Mouse (Mus musculus) right cerebral cortex, postnatal 36 days (tissue): ENCODE results near the gene Kif24.

Source experiments
- DNase-seq, 2 experiments: peaks; one replicate each; pipeline ENCODE4 v3.0.0; 2022; ENCODE audit warnings: low spot score in 2 of 2, mixed read lengths in 1 of 2

Kif24 gene

DNA sequence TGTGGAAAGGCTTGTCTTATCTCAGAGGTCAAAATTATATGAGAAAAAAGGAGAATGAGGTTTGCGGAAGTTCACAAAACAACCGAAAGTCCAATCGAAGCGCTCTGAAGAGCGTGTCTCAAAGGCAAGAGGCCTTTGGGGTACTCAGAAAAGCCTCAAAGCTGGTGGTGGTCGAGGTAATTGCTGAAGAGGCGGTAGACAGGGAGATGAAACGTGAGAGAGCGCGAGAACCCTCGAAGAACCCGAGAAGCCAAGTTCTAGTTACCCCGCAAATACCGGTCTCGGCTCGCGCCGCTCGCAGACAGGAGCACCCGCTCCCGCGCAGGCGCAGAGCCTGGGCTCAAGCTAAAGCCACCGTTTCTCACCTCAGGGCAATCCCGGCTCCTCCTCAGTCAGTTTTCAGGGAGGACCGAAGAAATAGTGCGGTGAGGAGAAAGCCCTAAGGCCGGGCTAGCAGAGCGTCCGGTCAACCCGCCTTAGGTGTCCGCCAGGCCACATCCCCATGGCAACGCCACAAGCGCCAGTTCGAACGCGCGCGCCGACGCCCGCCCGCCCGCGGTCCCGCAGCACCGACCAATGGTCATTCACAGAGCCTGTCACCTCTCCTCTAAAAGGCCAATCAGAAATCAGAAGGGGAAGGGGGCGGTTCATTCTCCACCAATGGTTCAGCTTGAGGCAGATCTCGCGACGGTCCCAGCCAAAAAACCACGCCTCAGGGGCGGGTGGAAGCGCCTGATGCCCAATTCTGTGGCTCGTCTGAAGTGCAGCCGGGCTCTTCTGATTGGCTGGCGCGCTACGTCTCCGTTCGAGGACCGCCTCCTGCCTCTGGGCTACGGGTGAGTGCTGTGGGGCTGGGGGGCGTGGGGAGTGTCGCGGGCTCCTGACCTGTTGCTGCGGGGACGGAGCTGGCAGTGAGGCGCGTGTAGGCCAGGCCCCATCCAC is at the start of gene Kif24, which contains the start of gene Nudt2:
Gene Kif24, minus strand, starts transcription at position 543 of the 942 bp plus-strand sequence.
Gene Nudt2, plus strand, starts transcription at position 807 of the 942 bp plus-strand sequence.
- peak; percentile 97 to 99 for DNase-seq

DNA sequence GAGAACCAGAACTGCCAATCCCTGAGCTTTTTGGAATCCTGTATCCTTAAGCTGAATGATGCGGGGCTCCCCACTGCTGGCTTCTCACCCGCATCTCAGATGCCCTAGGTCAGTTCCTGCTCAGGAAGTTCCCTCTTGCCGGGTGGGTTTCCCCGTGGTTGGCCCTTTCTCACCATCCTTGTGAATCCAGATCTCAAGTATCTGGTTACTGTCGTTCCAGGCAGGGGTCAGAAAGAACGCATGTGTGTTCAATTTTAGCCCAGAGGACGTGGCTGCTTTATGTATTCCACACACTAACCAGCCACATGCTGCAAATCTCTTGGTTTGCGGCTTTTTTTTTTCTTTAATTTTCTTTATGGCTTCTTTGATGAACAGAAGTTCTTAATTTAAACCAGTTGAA is 49.0 kb upstream of the Kif24 start:
- DNase-seq, result no peak

DNA sequence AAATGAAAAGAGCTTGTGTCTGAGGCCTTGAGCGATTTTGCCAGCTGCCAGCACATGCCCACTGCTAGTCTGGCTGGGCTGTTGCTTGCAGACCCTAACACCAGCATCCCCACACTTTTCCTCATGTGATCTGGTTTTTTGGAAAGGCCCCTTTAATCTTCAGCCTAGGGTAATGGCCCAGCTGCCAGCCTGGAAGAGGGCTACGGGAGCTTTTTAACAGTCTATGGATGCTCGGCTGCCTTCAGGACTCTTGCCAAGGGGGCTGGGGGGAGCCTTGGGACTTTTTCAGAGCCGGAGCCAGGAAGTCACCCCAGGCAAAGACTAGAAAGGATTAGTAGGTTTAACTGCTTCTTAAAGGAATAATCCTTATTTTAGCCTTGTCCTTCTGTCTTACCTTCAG is 48.6 kb upstream of the Kif24 start:
- no peak for DNase-seq

DNA sequence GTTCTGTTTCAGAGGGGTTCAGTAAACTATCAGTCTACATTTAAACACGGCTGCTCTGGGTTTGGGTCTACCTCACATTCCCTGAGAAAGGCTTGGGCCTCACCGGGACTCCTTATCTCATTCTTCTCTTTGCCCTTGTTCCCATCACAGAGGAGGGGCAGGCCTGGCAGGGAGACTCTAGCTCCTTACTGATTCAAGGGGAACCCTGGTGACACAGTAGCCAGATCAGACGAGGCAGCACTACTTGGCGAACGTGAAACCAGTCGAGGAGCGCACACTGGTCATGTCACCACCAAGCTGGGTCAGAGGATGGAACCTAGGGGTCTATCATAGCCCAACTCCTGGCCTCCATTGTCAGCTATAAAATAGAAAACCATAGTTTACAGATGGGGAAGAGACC is 43.3 kb upstream of the Kif24 start:
- no peak for DNase-seq

DNA sequence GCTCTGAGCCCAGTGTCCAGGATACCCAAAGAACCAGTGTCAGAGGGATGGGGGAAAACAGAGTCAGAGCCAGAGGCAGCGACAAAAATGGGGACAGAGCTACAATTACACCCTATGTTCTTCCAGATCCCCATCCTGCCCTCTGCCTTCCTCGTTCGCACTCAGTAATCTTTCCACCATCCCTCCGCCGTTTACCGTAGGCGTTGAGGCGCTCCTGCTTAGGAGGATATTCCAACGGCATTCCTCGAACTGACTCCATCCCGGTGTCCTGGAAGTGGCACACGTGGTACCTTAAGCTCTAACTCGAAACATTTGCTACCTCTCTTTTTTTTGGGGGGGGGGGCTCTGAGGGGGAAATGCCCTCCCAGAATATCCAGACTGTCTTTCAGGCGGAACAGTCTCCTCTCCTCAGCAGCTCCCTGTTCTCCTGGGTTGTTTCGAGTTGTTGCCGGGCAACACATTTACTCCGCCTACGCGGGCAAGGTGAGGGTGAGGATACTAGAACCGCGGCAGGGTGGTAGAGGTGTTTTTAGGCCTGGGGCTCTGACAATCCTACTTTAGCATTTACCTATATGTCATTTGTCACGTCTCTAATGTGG is 42.7 kb upstream of the Kif24 start:
- DNase-seq, result no peak

DNA sequence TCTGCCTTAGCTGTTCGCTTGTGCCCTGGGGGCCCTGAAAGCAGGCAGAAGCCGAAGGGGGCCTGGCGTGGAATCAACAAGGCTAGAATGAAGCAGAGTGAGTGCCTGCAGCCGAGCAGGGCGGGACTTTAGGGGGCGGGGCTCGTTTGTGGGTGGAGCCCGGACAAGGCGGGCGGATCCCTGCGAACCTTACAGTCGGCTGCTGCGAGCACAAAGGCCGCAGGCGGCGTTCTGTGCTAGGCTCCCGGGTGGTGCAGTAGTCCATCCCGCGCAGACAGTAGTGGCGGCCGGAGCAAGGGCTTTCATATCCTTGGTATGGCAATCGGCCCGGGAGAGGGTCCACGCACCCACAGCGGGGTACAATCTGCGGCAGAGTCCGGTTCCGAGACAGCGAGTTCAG is 42.2 kb upstream of the Kif24 start:
- DNase-seq, result peak; percentile 75 to 76

DNA sequence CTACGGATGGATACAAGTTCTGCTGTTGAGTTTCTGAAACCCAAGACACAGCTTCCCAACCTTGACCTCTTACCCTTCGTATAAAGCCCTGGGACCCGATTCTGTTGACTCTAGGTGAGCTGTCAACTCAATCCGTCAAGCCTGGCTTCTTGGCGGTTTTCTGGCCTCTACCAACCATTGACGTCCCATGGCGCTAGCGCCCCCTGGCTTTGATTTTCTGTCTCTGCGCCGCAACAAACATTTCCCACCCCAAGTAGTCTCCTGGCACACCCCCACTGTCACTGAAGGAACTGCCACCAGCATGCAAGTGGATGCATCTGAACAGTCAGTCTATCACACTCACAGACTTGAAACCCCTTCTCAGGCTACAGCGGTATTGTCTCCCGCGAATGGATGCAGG is 41.5 kb upstream of the Kif24 start:
- DNase-seq, result no peak

DNA sequence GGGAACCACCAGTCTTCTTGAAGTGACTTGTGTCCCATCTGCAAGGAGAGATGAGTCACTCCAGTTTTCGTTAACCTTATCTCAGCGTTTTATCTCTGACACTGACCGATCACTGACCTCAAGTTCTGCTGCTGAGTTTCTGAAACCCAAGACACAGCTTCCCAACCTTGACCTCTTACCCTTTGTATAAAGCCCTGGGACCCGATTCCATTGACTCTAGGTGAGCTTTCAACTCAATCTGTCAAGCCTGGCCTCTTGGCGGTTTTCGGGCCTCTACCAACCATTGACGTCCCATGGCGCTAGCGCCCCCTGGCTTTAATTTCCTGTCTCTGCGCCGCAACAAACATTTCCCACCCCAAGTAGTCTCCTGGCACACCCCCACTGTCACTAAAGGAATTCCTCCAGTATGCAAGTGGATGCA is 40.5 kb upstream of the Kif24 start:
- no peak for DNase-seq

DNA sequence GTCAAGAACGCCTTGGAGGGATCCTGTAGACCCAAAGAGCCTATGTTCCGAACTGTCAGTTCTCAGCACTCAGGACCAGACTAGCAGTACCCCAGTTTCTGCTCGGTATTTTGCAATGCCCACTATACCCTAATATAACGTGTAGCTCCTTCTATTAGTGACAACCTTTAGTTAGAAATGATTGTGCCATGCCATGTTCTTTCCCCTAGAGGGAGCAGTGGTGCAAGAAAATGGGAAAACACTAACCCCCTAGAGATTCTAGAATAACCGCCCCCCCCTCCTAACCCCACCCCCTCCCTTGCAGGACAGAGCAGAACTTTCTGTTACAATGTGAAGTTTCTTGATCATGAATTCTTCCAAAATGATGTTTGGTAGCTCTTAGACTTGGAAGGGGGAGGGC is 39.6 kb upstream of the Kif24 start:
- DNase-seq, result no peak

DNA sequence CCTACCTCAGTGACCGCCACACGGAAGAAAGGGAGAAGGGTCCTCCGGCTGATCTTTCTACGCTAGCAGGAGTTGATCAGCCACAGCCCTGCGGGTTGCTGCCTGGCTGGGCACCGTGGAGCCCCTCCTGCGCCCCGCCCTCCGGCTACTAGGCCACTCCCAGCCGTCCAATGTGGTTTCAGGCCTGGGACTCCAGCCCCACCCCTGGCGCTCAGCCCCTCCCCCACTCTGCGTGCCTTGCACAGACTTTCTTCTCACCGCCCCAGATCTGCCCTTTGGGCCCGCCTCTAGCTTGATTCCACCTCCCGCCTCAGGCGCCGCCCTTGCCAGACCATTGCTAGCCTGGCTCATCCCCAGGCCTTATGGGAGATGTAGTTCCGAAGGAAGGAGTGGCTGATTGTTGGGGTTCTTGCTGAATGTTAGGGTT is 38.3 kb upstream of the Kif24 start, which contains the start of gene AI464131:
Gene AI464131, minus strand, starts transcription at position 91 of the 427 bp plus-strand sequence.
- peak; percentile 91 to 93 for DNase-seq

DNA sequence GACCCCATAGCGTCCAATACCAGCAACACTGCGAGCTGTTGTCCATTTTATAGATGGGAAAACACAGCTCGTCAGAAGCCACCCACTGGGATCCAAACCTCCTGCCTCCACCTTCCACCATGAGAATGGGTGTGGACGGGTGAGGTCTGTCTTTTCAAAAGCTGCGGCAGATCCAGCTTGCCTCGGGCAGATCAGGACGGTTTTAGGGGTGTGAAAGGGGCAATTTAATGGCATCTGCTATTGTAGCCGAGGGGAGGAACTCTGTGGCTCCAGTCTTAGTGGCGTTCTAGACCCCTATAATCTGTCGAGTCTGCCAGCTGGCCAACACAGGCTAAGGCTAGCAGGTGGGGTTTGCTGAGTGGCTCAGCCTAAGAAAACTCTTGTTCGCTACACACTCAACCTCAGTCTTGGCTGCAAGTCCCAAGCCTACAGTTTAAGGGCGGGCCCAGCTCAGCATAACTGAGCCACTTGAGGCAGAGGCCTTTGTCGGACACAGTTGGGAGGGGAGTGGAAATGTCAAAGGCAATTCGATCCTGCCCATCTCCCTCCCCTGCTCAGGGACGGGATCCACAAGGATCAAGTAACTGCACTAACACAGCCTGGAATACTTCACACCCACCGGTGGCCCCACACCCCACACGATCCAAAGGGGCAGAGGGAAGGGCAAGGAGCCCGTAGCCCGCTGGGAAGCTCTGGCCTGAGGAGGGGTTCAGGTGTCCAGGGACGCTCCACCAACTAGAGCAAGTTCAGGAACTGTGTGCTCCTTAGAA is 37.7 kb upstream of the Kif24 start:
- DNase-seq, result no peak

DNA sequence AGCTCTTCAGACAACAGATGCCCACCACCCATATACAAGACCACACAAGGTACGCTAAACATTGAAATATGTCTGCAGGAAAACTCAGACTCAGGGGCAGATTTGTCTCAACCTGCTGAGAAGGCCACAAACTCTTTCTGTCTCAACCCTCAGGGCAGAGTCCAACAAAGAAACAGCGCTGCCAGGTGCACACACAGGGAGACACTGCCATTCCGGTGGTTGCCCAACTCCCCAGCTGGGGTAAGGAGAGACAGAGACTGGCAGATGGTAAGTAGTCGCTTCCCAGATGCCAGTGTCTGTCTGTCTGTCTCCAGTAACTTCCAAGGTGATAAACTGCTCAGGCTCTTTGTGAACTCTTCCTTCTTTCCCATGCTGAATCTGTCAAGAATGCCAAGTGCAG is 36.1 kb upstream of the Kif24 start:
- DNase-seq, result no peak

DNA sequence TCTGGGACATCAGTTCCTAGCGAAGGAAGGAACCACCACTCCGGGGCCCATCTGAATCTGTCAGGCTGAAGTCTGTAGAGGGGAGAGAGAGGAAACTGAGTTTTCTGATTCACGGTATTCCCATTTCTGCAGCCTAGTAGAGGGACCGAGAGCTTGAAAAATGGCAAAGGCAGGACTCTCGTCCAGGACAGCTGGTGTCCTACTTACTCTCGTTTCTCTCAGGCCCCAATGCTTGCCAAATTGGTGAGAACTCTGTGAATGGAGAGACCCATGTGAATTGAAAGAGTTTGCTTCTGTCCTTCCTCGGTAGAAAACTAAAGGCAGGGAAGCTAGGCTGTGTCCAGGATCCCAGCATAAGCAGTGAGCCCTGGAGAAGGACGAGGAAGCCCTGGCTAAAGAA is 34.9 kb upstream of the Kif24 start:
- DNase-seq, result no peak

DNA sequence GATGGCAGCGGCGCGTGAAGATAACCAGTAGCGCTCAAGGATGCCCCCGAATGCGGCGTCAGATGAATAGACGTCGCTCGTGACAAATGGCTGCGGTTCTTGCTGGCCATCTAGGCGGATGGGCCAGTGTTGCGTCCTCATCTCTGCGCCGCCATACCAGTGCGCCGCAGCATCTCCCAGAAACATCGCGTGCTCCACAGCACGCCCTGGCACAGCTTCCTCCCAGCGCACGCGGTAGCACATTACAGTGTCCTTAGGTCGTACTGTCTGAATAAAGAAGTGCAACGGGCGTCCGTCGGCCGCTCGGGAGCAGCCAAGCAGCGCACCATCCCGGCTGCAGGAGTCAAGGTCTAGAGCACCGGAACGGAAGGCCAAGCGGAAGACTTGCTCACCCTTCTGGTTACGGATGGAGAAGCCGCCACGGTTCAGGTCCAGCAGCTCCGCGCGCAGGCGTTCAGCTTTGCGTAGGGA is 34.3 kb upstream of the Kif24 start:
- no peak for DNase-seq

DNA sequence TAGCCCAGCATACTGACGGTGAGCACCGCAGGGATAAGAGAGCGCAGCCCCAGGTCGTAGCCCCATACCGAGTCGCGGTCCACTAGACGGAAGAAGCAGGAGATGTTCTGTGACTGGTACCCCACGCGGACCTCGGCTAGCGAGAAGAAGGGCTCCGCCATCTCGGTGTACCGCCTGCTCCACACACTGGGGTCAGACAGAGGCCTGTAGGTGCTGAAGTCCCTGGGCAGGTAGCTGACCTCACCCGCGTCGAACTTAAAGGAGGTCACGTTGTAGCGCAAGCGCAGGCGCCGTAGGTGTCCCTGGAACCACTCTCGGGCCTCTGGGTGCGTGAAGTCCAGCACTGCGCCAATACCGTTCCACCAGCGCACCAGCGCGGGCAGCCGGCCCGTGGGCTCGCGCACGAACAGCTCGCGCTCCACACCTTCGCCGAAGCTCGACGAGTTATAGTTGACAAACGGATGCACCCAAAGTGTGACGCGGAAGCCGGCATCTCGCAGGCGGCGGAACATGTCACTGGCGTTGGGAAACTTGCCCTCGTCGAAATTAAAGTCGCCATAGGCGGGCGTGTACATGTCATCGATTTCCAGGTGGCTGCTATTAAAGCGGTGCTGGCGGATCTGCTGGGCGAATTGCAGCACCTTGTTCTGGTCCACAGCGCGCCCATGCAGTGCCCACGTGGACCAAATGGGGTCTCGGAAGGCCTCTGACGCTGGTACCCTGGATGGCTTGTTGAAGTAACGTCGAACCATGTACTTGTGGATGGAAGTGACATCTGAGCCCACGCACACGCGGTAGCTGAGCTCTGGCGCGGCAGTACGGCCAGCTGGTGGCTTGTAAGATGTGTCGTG is 33.5 kb upstream of the Kif24 start:
- DNase-seq, result no peak

DNA sequence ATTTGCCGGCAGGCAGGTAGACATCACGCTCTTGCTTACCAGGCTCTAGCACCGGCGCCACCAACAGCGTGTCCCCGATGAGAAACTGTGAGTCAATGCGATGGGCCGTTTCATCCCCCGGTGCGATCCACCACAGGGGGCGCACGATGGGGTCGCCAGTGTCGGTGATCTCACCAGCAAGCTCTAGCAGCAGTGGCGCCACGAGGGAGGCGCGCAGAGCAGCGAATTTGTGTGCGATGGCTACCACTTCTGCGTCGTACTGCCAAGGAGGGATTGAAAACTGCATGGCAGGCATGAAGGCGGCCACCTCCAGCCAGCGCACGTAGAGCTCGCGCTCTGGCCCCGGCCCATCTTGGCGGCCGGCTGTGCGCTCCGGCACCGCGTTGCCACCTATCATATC is 32.9 kb upstream of the Kif24 start:
- DNase-seq, result no peak

DNA sequence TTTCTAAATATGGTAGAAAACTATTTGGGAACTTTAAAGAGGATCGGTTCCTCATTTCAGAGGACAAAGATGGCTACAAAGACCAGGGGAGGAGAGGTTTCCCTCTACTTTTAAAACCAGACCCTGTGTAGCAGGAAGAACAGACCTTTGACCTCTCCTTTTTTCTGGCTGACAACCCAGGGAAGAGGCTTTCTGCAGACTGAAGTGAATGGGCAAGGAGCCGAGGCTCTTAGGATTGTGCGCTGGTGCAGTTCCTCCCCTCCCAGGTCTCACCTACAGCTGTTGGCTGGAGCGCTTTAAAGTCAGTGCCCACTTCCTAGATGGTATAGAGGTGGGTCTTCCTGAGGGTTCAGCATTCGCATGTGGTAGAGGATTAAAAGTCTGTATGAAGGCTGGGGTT is 32.4 kb upstream of the Kif24 start:
- no peak for DNase-seq

DNA sequence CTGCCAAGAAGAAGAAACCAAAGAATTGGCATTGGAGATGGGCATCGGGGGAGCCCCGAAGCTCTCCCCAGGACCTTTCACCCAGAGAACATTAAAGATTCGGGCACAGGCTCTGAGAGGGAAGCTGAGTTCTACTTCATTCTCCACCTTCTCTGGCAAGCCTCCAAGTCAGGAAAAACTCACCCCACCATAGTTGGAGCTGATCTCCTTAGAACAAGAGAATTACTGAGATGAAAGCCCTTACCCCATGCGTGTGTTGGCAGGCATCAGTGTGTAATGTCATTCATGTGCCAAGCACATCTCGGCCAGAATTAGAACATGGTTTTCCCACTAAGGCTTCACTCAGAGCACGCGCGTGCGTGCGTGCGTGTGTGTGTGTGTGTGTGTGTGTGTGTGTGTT is 31.2 kb upstream of the Kif24 start:
- DNase-seq, result no peak

DNA sequence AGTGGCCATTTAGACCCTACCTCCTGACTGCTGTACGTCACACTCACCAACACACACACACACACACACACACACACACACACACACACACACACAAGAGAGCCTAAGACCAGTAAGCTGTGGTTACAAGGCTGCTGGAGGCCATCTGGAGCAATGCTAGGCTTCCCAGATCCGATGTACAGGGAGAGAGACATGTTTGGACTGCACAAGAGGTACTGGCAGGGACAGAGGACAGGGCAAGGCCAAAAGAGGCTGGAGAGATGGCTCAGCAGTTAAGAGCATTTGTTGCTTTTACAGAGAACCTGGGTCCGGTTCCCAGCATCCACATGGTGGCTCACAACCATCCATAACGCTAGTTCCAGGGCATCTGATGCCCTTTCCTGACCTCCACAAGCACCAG is 30.4 kb upstream of the Kif24 start:
- DNase-seq, result no peak

DNA sequence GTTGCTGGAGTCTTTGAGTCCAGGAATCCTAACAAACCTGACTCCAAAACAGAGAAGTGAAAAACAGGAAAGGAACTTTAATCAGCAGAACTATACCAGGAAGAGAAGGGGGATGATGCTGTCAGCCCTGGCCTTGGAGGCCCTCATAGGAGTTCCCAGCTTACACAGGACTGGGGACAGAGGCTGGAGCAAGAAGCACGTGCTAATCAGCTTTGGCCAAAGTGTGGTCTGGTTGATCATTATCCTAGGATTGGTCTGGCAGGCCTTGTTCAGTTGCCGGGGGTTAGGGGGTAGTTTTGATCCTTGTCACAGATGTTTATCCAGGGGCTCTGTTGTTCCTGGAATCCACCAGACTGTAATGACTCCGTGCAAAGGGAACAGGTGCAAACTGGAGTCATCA is 29.7 kb upstream of the Kif24 start:
- DNase-seq, result no peak

DNA sequence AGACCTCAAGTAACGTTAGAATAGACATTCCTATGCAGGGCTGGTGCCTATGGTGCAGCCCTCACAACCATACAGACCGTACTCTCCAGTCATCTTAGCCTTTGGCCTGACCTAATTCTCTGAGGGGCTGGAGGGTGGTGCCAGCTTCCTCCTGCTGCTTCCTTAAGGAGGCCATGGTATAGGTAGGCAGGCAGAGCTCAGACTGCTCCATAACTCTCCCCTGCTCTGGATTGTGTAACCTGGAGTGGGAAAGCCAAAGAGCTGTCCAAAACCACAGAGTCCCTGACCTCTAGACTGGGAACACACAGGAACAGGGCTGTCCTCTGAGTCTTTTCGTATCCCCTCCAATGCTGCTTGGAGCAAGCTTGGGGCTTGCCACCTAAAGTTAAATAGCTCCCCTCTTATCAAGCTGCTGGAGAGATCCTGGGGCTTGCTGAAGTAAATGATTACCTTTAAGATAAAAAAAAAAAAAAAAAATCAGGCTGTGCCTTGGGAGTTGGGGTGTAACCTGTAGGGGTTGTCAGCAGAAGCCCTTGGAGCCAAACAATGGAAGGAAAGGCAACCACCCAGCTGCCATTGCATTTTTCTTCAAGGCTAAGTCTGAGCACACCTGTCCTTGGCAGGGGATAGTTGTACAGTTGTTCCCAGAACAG is 28.9 kb upstream of the Kif24 start:
- DNase-seq, result no peak
